Mouse (Mus musculus) MEL (cell line): ENCODE results near the gene Nkain1. TPM values are rescaled to one million over a fixed set of nuclear protein-coding genes. Genes with fewer than 3 reads are reported as not detected.

Experiments used
- DNase-seq: peaks from one replicate; pipeline ENCODE4 v3.0.0; 2011; ENCODE audit warnings: low read depth, low spot score
- H3K27ac ChIP-seq: 2 replicates; pipeline ENCODE4 v1.5.1; 2012; ENCODE audit warnings: low read depth, mild to moderate bottlenecking, control low read depth, low read length, moderate library complexity; ENCODE audit not compliant: control insufficient read depth
- H3K27me3 ChIP-seq, 2 experiments: fragments of 150-350 bp in 1 of 2; sonication (generic) in 1 of 2; 2 replicates each; pipeline ENCODE4 v1.6.1; 2012; ENCODE audit warnings: low read length in 2 of 2, mild to moderate bottlenecking in 2 of 2, improper control_type of control experiment in 1 of 2, moderate library complexity in 1 of 2; ENCODE audit not compliant: insufficient read depth in 2 of 2, control insufficient read depth in 1 of 2
- H3K36me3 ChIP-seq, 2 experiments: 2 replicates each; pipeline ENCODE4 v1.6.1; 2012 to 2014; ENCODE audit warnings: low read length in 2 of 2, improper control_type of control experiment in 1 of 2, inconsistent platforms in 1 of 2, mild to moderate bottlenecking in 1 of 2; ENCODE audit not compliant: insufficient read depth in 2 of 2, control insufficient read depth in 1 of 2
- H3K4me1 ChIP-seq, 2 experiments: fragments of 150-350 bp in 1 of 2; sonication (generic) in 1 of 2; 2 replicates each; pipeline ENCODE4 v1.6.1; 2012; ENCODE audit warnings: low read length in 2 of 2, improper control_type of control experiment in 1 of 2, mild to moderate bottlenecking in 1 of 2; ENCODE audit not compliant: insufficient read depth in 2 of 2, control insufficient read depth in 1 of 2
- H3K4me3 ChIP-seq, 2 experiments: fragments of 150-350 bp in 1 of 2; sonication (generic) in 1 of 2; 2 replicates each; pipeline ENCODE4 v1.5.1; 2012; ENCODE audit warnings: low read depth in 2 of 2, low read length in 2 of 2, mild to moderate bottlenecking in 2 of 2, moderate library complexity in 2 of 2, control low read depth in 1 of 2, improper control_type of control experiment in 1 of 2; ENCODE audit not compliant: control insufficient read depth in 1 of 2, insufficient read depth in 1 of 2
- H3K79me2 ChIP-seq: 2 replicates; pipeline ENCODE4 v1.6.1; 2012; ENCODE audit warnings: mild to moderate bottlenecking, low read length, moderate library complexity; ENCODE audit not compliant: control insufficient read depth, poor library complexity, insufficient read depth
- H3K9ac ChIP-seq: 2 replicates; pipeline ENCODE4 v1.6.1; 2012; ENCODE audit warnings: low read depth, mild to moderate bottlenecking, control low read depth, low read length, moderate library complexity; ENCODE audit not compliant: control insufficient read depth, poor library complexity, severe bottlenecking
- H3K9me3 ChIP-seq: fragments of 150-350 bp; sonication (generic); replicated peaks from 2 replicates; pipeline ENCODE4 v1.6.1; 2012; ENCODE audit warnings: mild to moderate bottlenecking, low read length, improper control_type of control experiment, moderate library complexity; ENCODE audit not compliant: insufficient read depth
- E2F4 ChIP-seq: IDR thresholded peaks from 2 replicates; pipeline ENCODE4 v1.6.1; 2011; ENCODE audit warnings: low read depth, low read length, improper control_type of control experiment, borderline replicate concordance
- ELF1 ChIP-seq: IDR thresholded peaks from 2 replicates; pipeline ENCODE4 v1.6.1; 2014; ENCODE audit warnings: low read depth, mild to moderate bottlenecking, inconsistent platforms, low read length, improper control_type of control experiment, moderate library complexity
- EP300 ChIP-seq, 2 experiments: IDR thresholded peaks; 2 replicates each; pipeline ENCODE4 v1.6.1; 2011; ENCODE audit warnings: improper control_type of control experiment in 2 of 2, low read length in 2 of 2, low read depth in 1 of 2, mild to moderate bottlenecking in 1 of 2
- ETS1 ChIP-seq: IDR thresholded peaks from 2 replicates; pipeline ENCODE4 v1.6.1; 2012; ENCODE audit warnings: low read depth, mild to moderate bottlenecking, inconsistent platforms, low read length, improper control_type of control experiment, moderate library complexity
- GABPA ChIP-seq: IDR thresholded peaks from 2 replicates; pipeline ENCODE4 v1.6.1; 2012; ENCODE audit warnings: low read depth, mild to moderate bottlenecking, inconsistent platforms, low read length, improper control_type of control experiment, moderate library complexity
- GATA1 ChIP-seq: IDR thresholded peaks from 2 replicates; pipeline ENCODE4 v1.6.1; 2011; ENCODE audit warnings: low read depth, low read length, improper control_type of control experiment
- HCFC1 ChIP-seq: IDR thresholded peaks from 2 replicates; pipeline ENCODE4 v1.6.1; 2012; ENCODE audit warnings: low read depth, mild to moderate bottlenecking, inconsistent platforms, low read length, improper control_type of control experiment, moderate library complexity
- KAT2A ChIP-seq: conservative IDR thresholded peaks from 2 replicates; pipeline ENCODE4 v1.6.1; 2012; ENCODE audit warnings: low read depth, low read length, improper control_type of control experiment, inconsistent platforms
- MAX ChIP-seq: IDR thresholded peaks from 2 replicates; pipeline ENCODE4 v1.6.1; 2011; ENCODE audit warnings: low read length, improper control_type of control experiment
- MAZ ChIP-seq: IDR thresholded peaks from 2 replicates; pipeline ENCODE4 v1.6.1; 2012; ENCODE audit warnings: low read depth, mild to moderate bottlenecking, inconsistent platforms, low read length, improper control_type of control experiment
- MXI1 ChIP-seq: IDR thresholded peaks from 2 replicates; pipeline ENCODE4 v1.6.1; 2011; ENCODE audit warnings: mild to moderate bottlenecking, low read depth, low read length, improper control_type of control experiment
- MYB ChIP-seq: IDR thresholded peaks from 2 replicates; pipeline ENCODE4 v1.6.1; 2011; ENCODE audit warnings: mild to moderate bottlenecking, low read depth, low read length, improper control_type of control experiment
- MYC ChIP-seq: IDR thresholded peaks from 2 replicates; pipeline ENCODE4 v1.6.1; 2011; ENCODE audit warnings: low read depth, mild to moderate bottlenecking, low read length, improper control_type of control experiment, moderate library complexity
- NELFE ChIP-seq: IDR thresholded peaks from 2 replicates; pipeline ENCODE4 v1.6.1; 2011; ENCODE audit warnings: low read depth, low read length, improper control_type of control experiment
- NRF1 ChIP-seq: IDR thresholded peaks from 2 replicates; pipeline ENCODE4 v1.6.1; 2014; ENCODE audit warnings: low read depth, mild to moderate bottlenecking, inconsistent platforms, low read length, improper control_type of control experiment, moderate library complexity; ENCODE audit not compliant: poor library complexity, insufficient read depth, severe bottlenecking
- POLR2A ChIP-seq, 2 experiments: IDR thresholded peaks; 2 replicates each; pipeline ENCODE4 v1.6.1; 2011 to 2012; ENCODE audit warnings: low read length in 2 of 2, mild to moderate bottlenecking in 2 of 2, control low read depth in 1 of 2, improper control_type of control experiment in 1 of 2, low read depth in 1 of 2, moderate library complexity in 1 of 2; ENCODE audit not compliant: control insufficient read depth in 1 of 2, insufficient read depth in 1 of 2, poor library complexity in 1 of 2
- POLR2AphosphoS5 ChIP-seq: IDR thresholded peaks from 2 replicates; pipeline ENCODE4 v1.6.1; 2012; ENCODE audit warnings: low read depth, borderline replicate concordance, mild to moderate bottlenecking, inconsistent platforms, low read length, moderate library complexity, mixed read lengths
- SIN3A ChIP-seq: IDR thresholded peaks from 2 replicates; pipeline ENCODE4 v1.6.1; 2012; ENCODE audit warnings: low read length, improper control_type of control experiment, inconsistent platforms
- SMC3 ChIP-seq: IDR thresholded peaks from 2 replicates; pipeline ENCODE4 v1.6.1; 2011; ENCODE audit warnings: low read depth, low read length, improper control_type of control experiment
- TBP ChIP-seq: IDR thresholded peaks from 2 replicates; pipeline ENCODE4 v1.8.0; 2011; ENCODE audit warnings: low read depth, low read length, improper control_type of control experiment
- UBTF ChIP-seq: IDR thresholded peaks from 2 replicates; pipeline ENCODE4 v1.6.1; 2012; ENCODE audit warnings: low read depth, mild to moderate bottlenecking, inconsistent platforms, low read length, improper control_type of control experiment, moderate library complexity, borderline replicate concordance; ENCODE audit not compliant: insufficient read depth
- USF1 ChIP-seq: IDR thresholded peaks from 2 replicates; pipeline ENCODE4 v1.6.1; 2014; ENCODE audit warnings: low read depth, mild to moderate bottlenecking, inconsistent platforms, low read length, improper control_type of control experiment, moderate library complexity
- ZMIZ1 ChIP-seq: IDR thresholded peaks from 2 replicates; pipeline ENCODE4 v1.6.1; 2012; ENCODE audit warnings: low read depth, mild to moderate bottlenecking, inconsistent platforms, low read length, improper control_type of control experiment, moderate library complexity
- polyA plus RNA-seq, 2 experiments: library from polyadenylated mRNA; stranded (reverse) in 1 of 2; unstranded in 1 of 2; fragments of >175 nt in 1 of 2; fragments of >200 nt in 1 of 2; gene quantifications; 2 replicates each; pipeline versions ENCODE4 v1.2.1 to v1.2.4; 2012; ENCODE audit warnings: low replicate concordance in 2 of 2, low read depth in 1 of 2; ENCODE audit not compliant: insufficient read length in 2 of 2, insufficient read depth in 1 of 2, missing spikeins in 1 of 2
- total RNA-seq: library from RNA; depleted of rRNA; stranded (reverse); fragments of 300-350 nt; gene quantifications from 2 replicates; pipeline ENCODE4 v1.2.3, GENCODE M21; 2012

Gene Nkain1
- total and polyA plus RNA-seq, 3 experiments, result 5.3 to 18.5 TPM; not detected in 1

- Histone ChIP-seq H3K36me3 (no peaks in the 10 kb centered on the region), H3K27me3 (no peaks in the 10 kb centered on the region), H3K27ac (no peak overlapping the region), H3K4me3 (peak overlapping the region; percentile 67 to 71), H3K9ac (peak overlapping the region; percentile 64), H3K9me3 (no peaks in the 10 kb centered on the region), H3K4me1 (peaks cover 0 to 2% of the 10 kb centered on the region in 2 experiments; a peak in 1 of 4 replicates), H3K79me2 (no peaks in the 10 kb centered on the region; the same call in 1 of the 2 replicates)
- no peak for DNase-seq
- TF ChIP-seq ELF1 (no peak), GATA1 (no peak), NRF1 (no peak), POLR2A (IDR thresholded peaks at IDR 0.05; ENCODE audit: control insufficient read depth in 1 of 2, insufficient read depth in 1 of 2, low read depth in 1 of 2, low read length in 2 of 2, poor library complexity in 1 of 2) (no peak; a peak in 1 of 4 replicates), SIN3A (no peak), KAT2A (no peak), MAZ (no peak), TBP (no peak), SMC3 (no peak), UBTF (no peak), USF1 (no peak), MAX (no peak), ZMIZ1 (no peak), POLR2AphosphoS5 (no peak), E2F4 (no peak), MYC (no peak), NELFE (no peak)
Measured at GRCm38 (mm10) chr4:130573351-130574047, 474 bp downstream of the Nkain1 start.

GRCm38 (mm10) chr4:130573012-130573350 is 992 bp downstream of the Nkain1 start:
- DNase-seq, result no peak
- H3K4me3 ChIP-seq, result peak overlapping the region; percentile 67 to 71
- H3K9ac ChIP-seq, result no peak overlapping the region

More at GRCm38 (mm10) chr4:130573012-130573350, 992 bp downstream of the Nkain1 start:
- no peaks in the 10 kb centered on the region for H3K9me3 ChIP-seq
- no peaks in the 10 kb centered on the region; the same call in 1 of the 2 replicates for H3K79me2 ChIP-seq
- H3K36me3 ChIP-seq, result no peaks in the 10 kb centered on the region
- H3K27me3 ChIP-seq, result no peaks in the 10 kb centered on the region
- peaks cover 0 to 2% of the 10 kb centered on the region in 2 experiments; a peak in 1 of 4 replicates for H3K4me1 ChIP-seq
- TF ChIP-seq HCFC1, result no peak
- TF ChIP-seq ETS1, result no peak
- no peak for TF ChIP-seq MXI1
- TF ChIP-seq EP300 (IDR thresholded peaks at IDR 0.05; ENCODE audit: low read depth in 1 of 2, low read length in 2 of 2), result no peak
- no peak for TF ChIP-seq GABPA
- no peak for TF ChIP-seq POLR2AphosphoS5
- no peak for TF ChIP-seq KAT2A
- TF ChIP-seq MYB, result no peak
- TF ChIP-seq SMC3, result no peak
- no peak overlapping the region for H3K27ac ChIP-seq
